Mouse (Mus musculus) heart, embryonic 16.5 days (tissue): ENCODE results near the gene Cntfr. TPM values are rescaled to one million over a fixed set of nuclear protein-coding genes. Genes with fewer than 3 reads are reported as not detected.

Experiments
- ATAC-seq: fragments of 200-750 bp; cut with Nextera tagmentation; replicated peaks from 2 replicates; pipeline ENCODE4 v1.8.0; 2017; ENCODE audit warnings: moderate number of reproducible peaks; ENCODE audit not compliant: insufficient read depth, low FRiP score; ENCODE audit errors: extremely low read depth
- H3K27ac ChIP-seq: fragments of 300-500 bp; sonication (generic); 2 replicates; pipeline ENCODE4 v1.5.1; 2014; ENCODE audit warnings: mild to moderate bottlenecking, low read length, control low read depth, moderate library complexity
- H3K27me3 ChIP-seq: fragments of 300-500 bp; sonication (generic); 2 replicates; pipeline ENCODE4 v1.6.1; 2014; ENCODE audit warnings: low read length, mixed read lengths; ENCODE audit not compliant: control insufficient read depth, insufficient read depth
- H3K36me3 ChIP-seq: fragments of 300-500 bp; sonication (generic); 2 replicates; pipeline ENCODE4 v1.6.1; 2014; ENCODE audit not compliant: control insufficient read depth, insufficient read depth
- H3K4me1 ChIP-seq: fragments of 300-500 bp; sonication (generic); 2 replicates; pipeline ENCODE4 v1.6.1; 2014; ENCODE audit warnings: low read length, mixed read lengths; ENCODE audit not compliant: control insufficient read depth, insufficient read depth
- H3K4me2 ChIP-seq: fragments of 300-500 bp; sonication (generic); 2 replicates; pipeline ENCODE4 v1.6.1; 2014; ENCODE audit warnings: low read depth, mild to moderate bottlenecking, control low read depth, low read length
- H3K4me3 ChIP-seq: fragments of 300-500 bp; sonication (generic); 2 replicates; pipeline ENCODE4 v1.5.1; 2014; ENCODE audit warnings: mild to moderate bottlenecking, control low read depth, low read length
- H3K9ac ChIP-seq: fragments of 300-500 bp; sonication (generic); 2 replicates; pipeline ENCODE4 v1.6.1; 2014; ENCODE audit warnings: low read length, control low read depth
- H3K9me3 ChIP-seq: fragments of 300-500 bp; sonication (generic); replicated peaks from 2 replicates; pipeline ENCODE4 v1.6.1; 2016; ENCODE audit warnings: low read length; ENCODE audit not compliant: control insufficient read depth
- WGBS: fragments of 180-500 bp; shearing (Covaris S2); extraction: QIAGEN DNeasy Blood & Tissue Kit; methylation state at CpG from one replicate; pipeline ENCODE4 v1.1.7; 2014; 5-methylcytosine and 5-hydroxymethylcytosine counted together
- polyA plus RNA-seq: library from polyadenylated mRNA; unstranded; fragments of >200 nt; fragmentation: Nextera tagmentation; extraction: Ambion mirVana; gene quantifications from 2 replicates; pipeline ENCODE4 v1.2.1, GENCODE M21; 2015

The Cntfr gene
- polyA plus RNA-seq, 1 experiment from 2014 or later = 1.5 TPM

GRCm38 (mm10) chr4:41622071-41622470 lies 74.8 kb downstream of the Cntfr start:
- Histone ChIP-seq H3K9me3 (no peaks in the 10 kb centered on the region), H3K4me3 (no peak overlapping the region), H3K4me1 (no peaks in the 10 kb centered on the region), H3K4me2 (no peak overlapping the region), H3K36me3 (no peaks in the 10 kb centered on the region), H3K27me3 (no peaks in the 10 kb centered on the region; the same call in 1 of the 2 replicates), H3K27ac (no peak overlapping the region), H3K9ac (no peak overlapping the region)
- ATAC-seq = no peak
- WGBS = 84% methylated on average over 14 of the region's 14 CpGs

DNA sequence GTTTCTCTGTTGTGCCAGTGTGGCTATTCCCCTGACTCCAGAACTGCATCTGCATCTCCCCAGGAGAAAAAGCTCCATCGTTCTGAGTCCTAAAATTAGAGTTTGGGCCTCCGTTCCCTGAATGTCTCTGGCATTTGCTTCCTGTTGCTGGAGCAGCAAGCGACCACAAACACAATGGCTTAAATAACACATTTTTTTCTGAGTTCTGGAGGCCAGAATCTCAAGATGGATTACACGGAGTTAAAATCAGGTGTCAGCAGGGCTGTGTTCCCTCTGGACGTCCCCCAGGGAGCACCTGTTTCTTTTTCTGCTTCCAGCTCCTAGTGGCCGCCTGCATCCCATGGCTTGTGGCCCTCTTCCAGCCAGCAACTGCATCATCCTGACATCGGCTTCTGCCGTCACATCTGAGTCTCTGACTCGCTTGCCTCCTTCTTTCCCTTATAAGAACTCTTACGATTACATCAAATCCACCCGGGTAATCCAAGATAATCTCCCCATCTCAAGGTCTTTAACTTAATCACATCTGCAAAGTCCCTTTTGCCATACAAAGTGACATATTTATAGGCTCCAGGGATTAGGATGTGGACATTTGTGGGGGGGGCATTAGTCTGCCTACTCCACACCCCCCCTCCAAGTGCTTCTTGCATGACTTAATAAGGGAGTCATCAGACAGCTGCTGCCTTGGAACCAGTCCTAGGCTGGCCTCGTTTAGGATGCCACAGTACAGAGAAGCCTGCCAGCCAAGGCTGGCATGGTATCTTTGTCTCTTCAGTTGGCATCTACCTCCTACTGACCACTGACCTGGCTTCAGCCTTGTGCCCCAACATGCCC lies 77.8 kb downstream of the Cntfr start:
- no peaks in the 10 kb centered on the region; the same call in 1 of the 2 replicates for H3K27me3 ChIP-seq
- ATAC-seq = no peak
- H3K9me3 ChIP-seq = no peaks in the 10 kb centered on the region
- H3K27ac ChIP-seq = no peak overlapping the region
- WGBS = 43% methylated on average over 12 of the region's 12 CpGs
- H3K36me3 ChIP-seq = no peaks in the 10 kb centered on the region
- no peak overlapping the region for H3K4me3 ChIP-seq
- no peak overlapping the region for H3K4me2 ChIP-seq
- no peaks in the 10 kb centered on the region for H3K4me1 ChIP-seq
- no peak overlapping the region for H3K9ac ChIP-seq

DNA sequence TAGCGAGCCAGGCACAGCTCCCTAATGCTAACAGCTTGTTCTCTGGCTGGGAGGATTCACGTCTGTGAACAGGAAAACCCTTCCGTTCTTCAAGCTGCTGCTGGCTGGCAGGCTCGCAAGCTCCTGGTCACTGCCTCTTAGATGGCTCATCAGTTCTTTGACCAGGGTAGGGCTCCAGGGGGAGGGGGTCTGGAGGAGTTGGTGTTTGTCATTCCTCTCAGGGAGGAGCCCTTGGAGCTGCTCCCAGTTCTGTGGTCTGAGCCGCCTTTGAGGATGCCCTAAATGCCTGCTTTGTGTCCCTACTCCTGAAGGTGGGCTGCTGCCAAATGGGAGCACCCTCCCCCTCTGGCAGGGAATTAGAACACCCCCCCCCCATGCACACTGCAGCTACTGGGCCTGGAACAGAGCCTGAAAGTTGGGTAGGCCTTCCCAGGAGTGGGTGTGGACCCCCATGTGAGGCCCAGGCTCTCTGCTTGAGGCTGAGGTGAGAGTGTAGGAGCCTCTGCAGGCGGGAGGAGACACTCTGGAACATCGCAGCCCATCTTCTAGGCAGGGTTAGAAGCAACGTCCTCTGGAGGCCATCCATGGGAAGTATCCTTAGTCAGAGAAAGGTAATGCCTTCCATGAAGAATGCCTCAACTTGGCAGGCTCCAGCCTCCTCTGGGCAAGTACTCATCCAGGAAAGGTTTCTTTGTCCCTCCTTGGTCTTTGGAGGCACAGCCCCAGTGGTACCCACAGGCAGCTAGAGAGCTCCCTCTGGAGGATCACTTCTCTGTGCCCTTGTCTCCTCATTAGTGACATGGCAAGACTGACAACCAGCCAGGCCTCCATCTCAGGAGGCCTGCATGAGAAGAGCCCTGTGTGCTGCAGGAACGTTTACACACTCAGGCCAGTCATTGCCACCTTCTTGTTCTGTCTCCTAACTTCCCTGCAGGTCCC lies 81.0 kb downstream of the Cntfr start:
- H3K9ac ChIP-seq = no peak overlapping the region
- ATAC-seq = no peak
- H3K9me3 ChIP-seq = no peaks in the 10 kb centered on the region
- WGBS = 54% methylated on average over 9 of the region's 9 CpGs
- H3K36me3 ChIP-seq = no peaks in the 10 kb centered on the region
- H3K4me3 ChIP-seq = no peak overlapping the region
- no peak overlapping the region for H3K4me2 ChIP-seq
- no peak overlapping the region for H3K27ac ChIP-seq
- H3K27me3 ChIP-seq = no peaks in the 10 kb centered on the region; the same call in 1 of the 2 replicates
- H3K4me1 ChIP-seq = no peaks in the 10 kb centered on the region

GRCm38 (mm10) chr4:41614156-41614555 lies 82.7 kb downstream of the Cntfr start:
- Histone ChIP-seq H3K27me3 (no peaks in the 10 kb centered on the region; the same call in 1 of the 2 replicates), H3K4me3 (no peak overlapping the region), H3K36me3 (no peaks in the 10 kb centered on the region), H3K9ac (no peak overlapping the region), H3K9me3 (no peaks in the 10 kb centered on the region), H3K27ac (no peak overlapping the region), H3K4me1 (no peaks in the 10 kb centered on the region), H3K4me2 (no peak overlapping the region)
- WGBS = 7% methylated on average over 7 of the region's 7 CpGs
- no peak for ATAC-seq

- no peaks in the 10 kb centered on the region for H3K9me3 ChIP-seq
- H3K27me3 ChIP-seq = no peaks in the 10 kb centered on the region
- H3K4me3 ChIP-seq = no peak overlapping the region
- no peaks in the 10 kb centered on the region for H3K36me3 ChIP-seq
- no peak for ATAC-seq
- H3K27ac ChIP-seq = no peak overlapping the region
- no peak overlapping the region for H3K4me2 ChIP-seq
- H3K4me1 ChIP-seq = no peaks in the 10 kb centered on the region
- 41% methylated on average over 8 of the region's 8 CpGs for WGBS
- no peak overlapping the region for H3K9ac ChIP-seq
These were observed 84.7 kb downstream of the Cntfr start for GRCm38 (mm10) chr4:41612166-41612565.

GRCm38 (mm10) chr4:41610594-41610980 lies 86.3 kb downstream of the Cntfr start:
- no peak for ATAC-seq
- 42% methylated on average over 6 of the region's 6 CpGs for WGBS
- Histone ChIP-seq H3K4me2 (no peak overlapping the region), H3K4me1 (no peaks in the 10 kb centered on the region), H3K36me3 (no peaks in the 10 kb centered on the region), H3K9me3 (no peaks in the 10 kb centered on the region), H3K4me3 (no peak overlapping the region), H3K9ac (no peak overlapping the region), H3K27me3 (no peaks in the 10 kb centered on the region), H3K27ac (no peak overlapping the region)

DNA sequence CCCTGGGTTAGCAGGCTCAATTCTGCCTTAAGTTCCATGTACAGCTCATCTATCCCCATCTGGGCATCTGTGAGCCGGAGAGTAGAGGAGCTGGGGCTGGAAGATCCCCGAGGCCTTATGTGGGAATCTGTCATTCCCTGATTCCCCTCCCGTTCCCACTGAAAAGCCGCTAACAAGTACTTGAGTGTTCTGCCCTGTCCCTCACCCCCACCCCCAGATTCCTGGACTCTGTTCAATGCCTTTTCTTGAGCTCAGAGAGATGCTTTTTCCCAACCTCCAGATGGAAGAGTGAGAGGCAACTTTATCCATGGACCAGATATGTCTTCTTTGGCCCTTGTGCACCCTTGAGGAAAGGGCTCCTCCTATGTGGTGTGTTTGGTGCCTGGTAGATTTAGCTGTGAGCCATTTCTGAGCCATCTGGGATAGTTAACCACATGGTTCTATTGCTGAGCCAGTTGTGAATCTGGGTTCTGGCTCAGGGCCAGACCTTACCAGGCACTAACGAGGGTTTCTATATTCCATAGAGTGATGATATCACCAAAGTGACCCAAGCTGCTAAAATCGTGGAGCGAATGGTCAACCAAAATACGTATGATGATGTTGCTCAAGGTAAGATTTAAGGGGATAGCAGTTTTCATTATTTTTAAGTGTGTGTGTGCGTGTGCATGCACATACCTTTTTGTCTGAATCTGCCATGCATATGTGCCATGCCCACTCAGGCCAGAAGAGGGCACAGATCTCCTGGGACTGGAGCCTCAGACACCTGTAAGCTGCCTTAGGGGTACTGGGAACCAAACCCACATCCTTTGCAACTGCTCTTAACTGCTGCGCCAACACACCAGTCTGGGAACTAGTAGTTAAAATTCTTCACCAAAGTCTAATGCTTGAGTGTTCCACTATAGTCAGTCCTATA lies 87.0 kb downstream of the Cntfr start:
- no peaks in the 10 kb centered on the region for H3K27me3 ChIP-seq
- no peaks in the 10 kb centered on the region for H3K9me3 ChIP-seq
- 60% methylated on average over 10 of the region's 10 CpGs for WGBS
- H3K27ac ChIP-seq = no peak overlapping the region
- no peak overlapping the region for H3K4me2 ChIP-seq
- H3K9ac ChIP-seq = no peak overlapping the region
- no peaks in the 10 kb centered on the region for H3K36me3 ChIP-seq
- no peaks in the 10 kb centered on the region for H3K4me1 ChIP-seq
- no peak overlapping the region for H3K4me3 ChIP-seq
- ATAC-seq = no peak
